Mouse (Mus musculus) limb, embryonic 12.5 days (tissue): ENCODE measurements around the gene Blzf1. TPM values are rescaled to one million over a fixed set of nuclear protein-coding genes. Genes with fewer than 3 reads are reported as not detected.

ENCODE experiments used
- ATAC-seq: fragments of 200-750 bp; cut with Nextera tagmentation; 2 replicates; pipeline ENCODE4 v1.8.0; 2017; ENCODE audit warnings: low read depth, moderate TSS enrichment; ENCODE audit not compliant: insufficient number of reproducible peaks, insufficient read depth, low FRiP score, low TSS enrichment
- H3K27ac ChIP-seq: fragments of 300-500 bp; sonication (generic); 2 replicates; pipeline ENCODE4 v1.5.1; 2016; ENCODE audit warnings: mild to moderate bottlenecking, moderate library complexity
- H3K27me3 ChIP-seq: fragments of 300-500 bp; sonication (generic); 2 replicates; pipeline ENCODE4 v1.6.1; 2016; ENCODE audit warnings: mild to moderate bottlenecking, moderate library complexity
- H3K36me3 ChIP-seq: fragments of 300-500 bp; sonication (generic); 2 replicates; pipeline ENCODE4 v1.6.1; 2016; ENCODE audit warnings: mild to moderate bottlenecking, moderate library complexity
- H3K4me1 ChIP-seq: fragments of 300-500 bp; sonication (generic); replicated peaks from 2 replicates; pipeline ENCODE4 v1.6.1; 2016
- H3K4me2 ChIP-seq: fragments of 300-500 bp; sonication (generic); 2 replicates; pipeline ENCODE4 v1.6.1; 2016; ENCODE audit warnings: mild to moderate bottlenecking, moderate library complexity
- H3K4me3 ChIP-seq: fragments of 300-500 bp; sonication (generic); replicated peaks from 2 replicates; pipeline ENCODE4 v1.5.1; 2016; ENCODE audit warnings: mild to moderate bottlenecking
- H3K9ac ChIP-seq: fragments of 300-500 bp; sonication (generic); replicated peaks from 2 replicates; pipeline ENCODE4 v1.6.1; 2016; ENCODE audit warnings: mild to moderate bottlenecking, moderate library complexity
- H3K9me3 ChIP-seq: fragments of 300-500 bp; sonication (generic); 2 replicates; pipeline ENCODE4 v1.6.1; 2016; ENCODE audit warnings: mild to moderate bottlenecking, moderate library complexity
- WGBS: fragments of 180-500 bp; shearing (Covaris S2); methylation state at CpG from one replicate; pipeline ENCODE4 v1.1.7; 2016; 5-methylcytosine and 5-hydroxymethylcytosine counted together
- polyA plus RNA-seq: library from polyadenylated mRNA; unstranded; fragments of >200 nt; fragmentation: Nextera tagmentation; extraction: Ambion mirVana; gene quantifications from 2 replicates; pipeline ENCODE4 v1.2.1, GENCODE M21; 2016

Blzf1 gene
- polyA plus RNA-seq, 1 experiment from 2014 or later: 27.5 TPM

GRCm38 (mm10) chr1:164321408-164321807 lies 14.1 kb upstream of the Blzf1 start:
- H3K4me2 ChIP-seq: no peak overlapping the region
- H3K27ac ChIP-seq: no peak overlapping the region
- no peaks in the 10 kb centered on the region for H3K9me3 ChIP-seq
- WGBS: 45% methylated on average over 10 of the region's 10 CpGs
- H3K36me3 ChIP-seq: peaks cover 4% of the 10 kb centered on the region; the same call in 1 of the 2 replicates
- H3K4me3 ChIP-seq: no peak overlapping the region
- no peak overlapping the region for H3K9ac ChIP-seq
- peaks cover 17% of the 10 kb centered on the region for H3K4me1 ChIP-seq
- no peak for ATAC-seq
- no peaks in the 10 kb centered on the region for H3K27me3 ChIP-seq

- Histone ChIP-seq H3K4me2 (no peak overlapping the region), H3K27me3 (no peaks in the 10 kb centered on the region), H3K9ac (no peak overlapping the region), H3K27ac (no peak overlapping the region), H3K36me3 (peaks cover 4% of the 10 kb centered on the region; the same call in 1 of the 2 replicates), H3K4me3 (no peak overlapping the region), H3K9me3 (no peaks in the 10 kb centered on the region), H3K4me1 (peaks cover 17% of the 10 kb centered on the region)
- ATAC-seq: no peak
- WGBS: 73% methylated on average over 5 of the region's 5 CpGs
Observed at GRCm38 (mm10) chr1:164320731-164321130, 13.4 kb upstream of the Blzf1 start.

- Histone ChIP-seq H3K4me2 (no peak overlapping the region), H3K9ac (no peak overlapping the region), H3K4me3 (no peak overlapping the region), H3K4me1 (peaks cover 17% of the 10 kb centered on the region), H3K9me3 (no peaks in the 10 kb centered on the region), H3K27me3 (no peaks in the 10 kb centered on the region), H3K36me3 (peaks cover 4% of the 10 kb centered on the region; the same call in 1 of the 2 replicates), H3K27ac (no peak overlapping the region)
- ATAC-seq: no peak
- 81% methylated on average over 14 of the region's 14 CpGs for WGBS
Observed at GRCm38 (mm10) chr1:164319542-164320140, 12.4 kb upstream of the Blzf1 start.

- H3K36me3 ChIP-seq: peaks cover 14% of the 10 kb centered on the region; the same call in 1 of the 2 replicates
- H3K4me3 ChIP-seq: no peak overlapping the region
- peaks cover 17% of the 10 kb centered on the region for H3K4me1 ChIP-seq
- H3K9ac ChIP-seq: no peak overlapping the region
- H3K27me3 ChIP-seq: no peaks in the 10 kb centered on the region
- no peak overlapping the region for H3K27ac ChIP-seq
- H3K4me2 ChIP-seq: no peak overlapping the region
- 94% methylated on average over 5 of the region's 5 CpGs for WGBS
- no peak for ATAC-seq
- H3K9me3 ChIP-seq: no peaks in the 10 kb centered on the region
Observed at GRCm38 (mm10) chr1:164318474-164318873, 11.2 kb upstream of the Blzf1 start.

GRCm38 (mm10) chr1:164317261-164317660 lies 10.0 kb upstream of the Blzf1 start:
- Histone ChIP-seq H3K27me3 (no peaks in the 10 kb centered on the region), H3K4me3 (no peak overlapping the region), H3K4me1 (peaks cover 17% of the 10 kb centered on the region), H3K9ac (no peak overlapping the region), H3K27ac (no peak overlapping the region), H3K9me3 (no peaks in the 10 kb centered on the region), H3K36me3 (peaks cover 21% of the 10 kb centered on the region), H3K4me2 (no peak overlapping the region)
- no peak for ATAC-seq
- WGBS: 81% methylated on average over 9 of the region's 9 CpGs

GRCm38 (mm10) chr1:164316697-164317096 lies 9.4 kb upstream of the Blzf1 start:
- Histone ChIP-seq H3K9me3 (no peaks in the 10 kb centered on the region), H3K4me2 (no peak overlapping the region), H3K27ac (no peak overlapping the region), H3K36me3 (peaks cover 23% of the 10 kb centered on the region), H3K9ac (no peak overlapping the region), H3K27me3 (no peaks in the 10 kb centered on the region), H3K4me3 (no peak overlapping the region), H3K4me1 (peaks cover 11% of the 10 kb centered on the region)
- WGBS: 32% methylated on average over 3 of the region's 3 CpGs
- no peak for ATAC-seq

- Histone ChIP-seq H3K9ac (no peak overlapping the region), H3K9me3 (no peaks in the 10 kb centered on the region), H3K36me3 (peaks cover 23% of the 10 kb centered on the region), H3K4me3 (no peak overlapping the region), H3K4me1 (no peaks in the 10 kb centered on the region), H3K27ac (no peak overlapping the region), H3K4me2 (no peak overlapping the region), H3K27me3 (no peaks in the 10 kb centered on the region)
- 69% methylated on average over 8 of the region's 8 CpGs for WGBS
- ATAC-seq: no peak
Observed at GRCm38 (mm10) chr1:164315266-164315665, 8.0 kb upstream of the Blzf1 start.

GRCm38 (mm10) chr1:164314085-164314484 lies 6.8 kb upstream of the Blzf1 start:
- H3K9ac ChIP-seq: no peak overlapping the region
- no peak for ATAC-seq
- H3K9me3 ChIP-seq: no peaks in the 10 kb centered on the region
- H3K27ac ChIP-seq: no peak overlapping the region
- WGBS: 91% methylated on average over 5 of the region's 5 CpGs
- H3K36me3 ChIP-seq: peaks cover 28% of the 10 kb centered on the region
- H3K4me2 ChIP-seq: no peak overlapping the region
- no peak overlapping the region for H3K4me3 ChIP-seq
- H3K27me3 ChIP-seq: no peaks in the 10 kb centered on the region
- H3K4me1 ChIP-seq: no peaks in the 10 kb centered on the region

GRCm38 (mm10) chr1:164307922-164308321 lies 633 bp upstream of the Blzf1 start:
- peaks cover 14% of the 10 kb centered on the region for H3K36me3 ChIP-seq
- ATAC-seq: no peak
- peaks cover 12% of the 10 kb centered on the region for H3K4me1 ChIP-seq
- no peak overlapping the region for H3K27ac ChIP-seq
- H3K4me2 ChIP-seq: peak overlapping the region; percentile 82
- H3K9ac ChIP-seq: peak overlapping the region; percentile 58
- 12% methylated on average over 10 of the region's 10 CpGs for WGBS
- H3K4me3 ChIP-seq: peak overlapping the region; percentile 74
- H3K9me3 ChIP-seq: no peaks in the 10 kb centered on the region
- H3K27me3 ChIP-seq: no peaks in the 10 kb centered on the region

GRCm38 (mm10) chr1:164303821-164304220 lies 3.5 kb downstream of the Blzf1 start, which contains the start of gene Nme7:
TSS of gene Nme7 (plus strand) at chr1:164304121.
- WGBS: 89% methylated on average over 5 of the region's 5 CpGs

GRCm38 (mm10) chr1:164301949-164302348 lies 5.3 kb downstream of the Blzf1 start:
- H3K36me3 ChIP-seq: peaks cover 57% of the 10 kb centered on the region
- 88% methylated on average over 4 of the region's 4 CpGs for WGBS
- ATAC-seq: no peak
- H3K27me3 ChIP-seq: no peaks in the 10 kb centered on the region
- no peak overlapping the region for H3K4me2 ChIP-seq
- no peak overlapping the region for H3K9ac ChIP-seq
- H3K27ac ChIP-seq: no peak overlapping the region
- H3K4me3 ChIP-seq: no peak overlapping the region
- H3K9me3 ChIP-seq: no peaks in the 10 kb centered on the region
- peaks cover 5% of the 10 kb centered on the region; the same call in 1 of the 2 replicates for H3K4me1 ChIP-seq

More at GRCm38 (mm10) chr1:164303821-164304220, 3.5 kb downstream of the Blzf1 start, which contains the start of gene Nme7:
- ATAC-seq: no peak
- no peak within 1 kb of the TSS for H3K27ac ChIP-seq
- peaks cover 12% of the 10 kb centered on the region for H3K4me1 ChIP-seq
- H3K4me2 ChIP-seq: no peak within 1 kb of the TSS
- no peaks in the 10 kb centered on the region for H3K9me3 ChIP-seq
- H3K27me3 ChIP-seq: no peaks in the 10 kb centered on the region
- no peak within 1 kb of the TSS for H3K9ac ChIP-seq
- H3K4me3 ChIP-seq: no peak within 1 kb of the TSS
- H3K36me3 ChIP-seq: peaks cover 40% of the 10 kb centered on the region

- Histone ChIP-seq H3K4me2 (no peak overlapping the region), H3K9me3 (no peaks in the 10 kb centered on the region), H3K4me1 (no peaks in the 10 kb centered on the region), H3K36me3 (peaks cover 80% of the 10 kb centered on the region), H3K4me3 (no peak overlapping the region), H3K27me3 (no peaks in the 10 kb centered on the region), H3K27ac (no peak overlapping the region), H3K9ac (no peak overlapping the region)
- ATAC-seq: no peak
- 90% methylated on average over 4 of the region's 5 CpGs for WGBS
Observed at GRCm38 (mm10) chr1:164296473-164296872, 10.8 kb downstream of the Blzf1 start.
